Mouse (Mus musculus) lung, postnatal 0 days (tissue): ENCODE data around the gene 0610010F05Rik. TPM values are rescaled to one million over a fixed set of nuclear protein-coding genes. Genes with fewer than 3 reads are reported as not detected.

Experiments
- ATAC-seq: fragments of 200-750 bp; cut with Nextera tagmentation; 2 replicates; pipeline ENCODE4 v1.8.0; 2017; ENCODE audit warnings: moderate library complexity
- DNase-seq: peaks from one replicate; pipeline ENCODE4 v3.0.0-alpha.2; 2016; ENCODE audit warnings: low spot score
- H3K27ac ChIP-seq: fragments of 300-500 bp; sonication (generic); 2 replicates; pipeline ENCODE4 v1.5.1; 2014; ENCODE audit warnings: antibody characterized with exemption, mild to moderate bottlenecking, low read length, mixed read lengths
- H3K27me3 ChIP-seq: fragments of 300-500 bp; sonication (generic); replicated peaks from 2 replicates; pipeline ENCODE4 v1.6.1; 2014; ENCODE audit warnings: low read length, mixed read lengths; ENCODE audit not compliant: insufficient read depth
- H3K36me3 ChIP-seq: fragments of 300-500 bp; sonication (generic); 2 replicates; pipeline ENCODE4 v1.6.1; 2014; ENCODE audit warnings: low read length, mixed read lengths; ENCODE audit not compliant: insufficient read depth
- H3K4me1 ChIP-seq: fragments of 300-500 bp; sonication (generic); 2 replicates; pipeline ENCODE4 v1.6.1; 2014; ENCODE audit warnings: antibody characterized with exemption, low read depth, low read length, mixed read lengths; ENCODE audit not compliant: insufficient read depth
- H3K4me2 ChIP-seq: fragments of 300-500 bp; sonication (generic); replicated peaks from 2 replicates; pipeline ENCODE4 v1.6.1; 2014; ENCODE audit warnings: low read depth, mild to moderate bottlenecking, low read length, moderate library complexity, mixed read lengths
- H3K4me3 ChIP-seq: fragments of 300-500 bp; sonication (generic); 2 replicates; pipeline ENCODE4 v1.5.1; 2014; ENCODE audit warnings: low read depth, low read length
- H3K9ac ChIP-seq: fragments of 300-500 bp; sonication (generic); replicated peaks from 2 replicates; pipeline ENCODE4 v1.6.1; 2014; ENCODE audit warnings: low read depth, mild to moderate bottlenecking
- H3K9me3 ChIP-seq: fragments of 300-500 bp; sonication (generic); 2 replicates; pipeline ENCODE4 v1.6.1; 2016; ENCODE audit warnings: low read length, mixed read lengths
- CTCF ChIP-seq: IDR thresholded peaks from 2 replicates; pipeline ENCODE4 v1.5.1; 2016; ENCODE audit warnings: antibody characterized with exemption, mild to moderate bottlenecking
- EP300 ChIP-seq: IDR thresholded peaks from 2 replicates; pipeline ENCODE4 v1.6.1; 2016; ENCODE audit warnings: antibody characterized with exemption, mild to moderate bottlenecking, control low read depth
- WGBS: fragments of 180-500 bp; shearing (Covaris S2); extraction: QIAGEN DNeasy Blood & Tissue Kit; methylation state at CpG from one replicate; pipeline ENCODE4 v1.1.7; 2014; 5-methylcytosine and 5-hydroxymethylcytosine counted together
- polyA plus RNA-seq: library from polyadenylated mRNA; unstranded; fragments of >200 nt; fragmentation: Nextera tagmentation; extraction: Ambion mirVana; gene quantifications from 2 replicates; pipeline ENCODE4 v1.2.1, GENCODE M21; 2015

The 0610010F05Rik gene
- polyA plus RNA-seq, 1 experiment from 2014 or later: 18.8 TPM

DNA sequence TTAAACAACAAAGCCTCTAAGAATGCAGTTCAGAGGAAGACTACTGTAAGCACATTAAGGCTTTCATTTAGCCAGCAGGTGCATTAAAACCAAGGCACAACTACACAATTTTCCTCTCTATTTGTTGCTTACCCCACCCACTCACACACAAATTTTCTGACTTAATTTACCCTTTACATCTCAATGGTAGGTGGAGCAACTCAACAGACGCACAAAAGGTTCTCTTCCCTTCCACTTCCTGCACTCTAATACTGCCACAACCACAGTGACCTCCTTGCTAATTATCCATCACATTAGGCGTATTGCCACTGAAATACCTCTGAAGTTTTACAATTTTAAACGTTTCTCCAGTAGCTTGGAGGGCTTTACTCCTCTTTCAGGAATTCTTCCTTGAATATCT lies 20.2 kb upstream of the 0610010F05Rik start:
- WGBS: 73% methylated on average over 3 of the region's 3 CpGs
- no peaks in the 10 kb centered on the region for H3K9me3 ChIP-seq
- H3K27me3 ChIP-seq: no peaks in the 10 kb centered on the region
- H3K27ac ChIP-seq: no peak overlapping the region
- no peak overlapping the region for H3K4me2 ChIP-seq
- no peaks in the 10 kb centered on the region for H3K4me1 ChIP-seq
- H3K36me3 ChIP-seq: no peaks in the 10 kb centered on the region
- no peak for DNase-seq
- no peak overlapping the region for H3K9ac ChIP-seq
- TF ChIP-seq EP300: no peak
- no peak for TF ChIP-seq CTCF
- H3K4me3 ChIP-seq: no peak overlapping the region
- no peak for ATAC-seq

DNA sequence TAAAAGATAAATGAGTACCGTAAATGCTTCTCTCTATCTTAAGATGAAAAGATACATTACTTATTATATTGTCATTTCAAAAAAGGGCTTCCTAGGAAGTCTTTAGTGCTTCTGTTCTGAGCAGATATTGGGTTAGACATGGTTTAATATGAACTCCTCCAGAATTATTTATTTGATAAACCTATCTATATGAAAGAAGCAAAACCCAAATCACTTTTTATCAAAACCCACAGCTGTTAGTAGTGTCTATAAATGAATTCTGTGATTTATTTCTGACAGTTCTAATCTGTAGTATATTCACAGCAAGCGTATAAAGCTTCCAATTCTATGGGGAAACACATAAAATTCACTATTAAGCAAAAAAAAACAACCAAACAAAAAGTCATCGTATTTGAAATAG lies 14.4 kb upstream of the 0610010F05Rik start:
- DNase-seq: no peak
- no peak for ATAC-seq
- Histone ChIP-seq H3K4me3 (no peak overlapping the region), H3K27me3 (no peaks in the 10 kb centered on the region), H3K36me3 (no peaks in the 10 kb centered on the region), H3K9ac (no peak overlapping the region), H3K27ac (no peak overlapping the region), H3K9me3 (no peaks in the 10 kb centered on the region), H3K4me2 (no peak overlapping the region), H3K4me1 (no peaks in the 10 kb centered on the region)
- TF ChIP-seq EP300: no peak
- no peak for TF ChIP-seq CTCF
- WGBS: 92% methylated on average over 3 of the region's 3 CpGs

DNA sequence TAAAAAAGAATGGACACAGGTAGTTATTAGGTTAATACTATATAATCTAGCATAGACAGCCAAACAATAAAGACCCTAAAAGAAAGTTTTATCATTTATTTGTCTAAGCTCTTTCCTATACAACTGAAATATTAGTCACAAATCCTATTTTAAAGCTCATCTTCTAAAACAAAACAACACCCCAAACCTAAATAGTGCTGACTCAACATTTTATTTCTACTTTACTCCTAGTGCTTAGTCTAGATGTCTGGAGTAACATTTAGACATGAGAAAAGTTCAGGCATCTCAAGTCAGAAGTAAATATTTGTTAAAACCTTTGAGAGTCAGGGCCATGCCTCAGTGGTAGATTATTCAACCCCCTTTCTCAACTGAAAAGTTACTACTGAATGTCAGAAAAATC lies 14.0 kb upstream of the 0610010F05Rik start:
- no peaks in the 10 kb centered on the region for H3K36me3 ChIP-seq

DNA sequence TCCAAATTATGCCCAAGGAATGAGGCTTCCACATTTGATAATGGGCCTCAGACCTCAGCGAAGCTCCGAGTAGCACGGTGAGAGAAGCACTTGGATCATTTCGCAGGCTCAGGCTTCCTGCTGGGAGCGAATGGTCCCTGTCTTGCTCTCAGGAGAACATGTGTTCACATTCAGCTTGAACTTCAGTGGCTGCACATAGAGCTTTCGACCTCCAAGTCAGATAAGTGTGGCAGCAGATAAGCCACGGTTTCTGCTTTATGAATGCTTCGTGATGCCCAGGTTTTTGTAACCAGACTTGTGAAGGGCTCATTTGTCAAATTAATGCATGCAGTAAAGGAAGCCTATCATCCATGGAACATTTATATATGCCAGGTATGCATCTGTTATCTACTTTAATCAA lies 1.1 kb upstream of the 0610010F05Rik start:
- no peak for ATAC-seq

More for the DNA sequence above, 14.0 kb upstream of the 0610010F05Rik start:
- Histone ChIP-seq H3K27ac (no peak overlapping the region), H3K9ac (no peak overlapping the region), H3K4me2 (no peak overlapping the region), H3K9me3 (no peaks in the 10 kb centered on the region), H3K4me1 (no peaks in the 10 kb centered on the region), H3K27me3 (no peaks in the 10 kb centered on the region), H3K4me3 (no peak overlapping the region)
- DNase-seq (no peak), ATAC-seq (no peak)
- TF ChIP-seq EP300 (no peak), CTCF (no peak)

DNA sequence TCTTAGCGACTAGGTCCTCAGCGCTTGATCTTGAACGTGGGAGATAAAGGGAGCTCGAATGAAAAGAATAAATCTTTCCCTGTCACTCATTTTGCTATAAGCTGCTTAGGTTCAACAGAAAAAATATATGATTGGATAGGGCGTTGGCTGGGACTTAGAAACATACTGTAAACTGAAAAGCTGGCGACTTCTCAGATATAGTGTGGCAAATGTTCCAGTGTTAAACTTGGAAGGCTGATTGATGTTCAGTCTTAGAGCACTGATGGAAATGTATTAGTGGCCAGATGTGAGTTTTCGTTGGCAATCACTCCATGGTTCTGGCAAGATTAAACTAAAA lies 408 bp upstream of the 0610010F05Rik start:
- Histone ChIP-seq H3K36me3 (no peaks in the 10 kb centered on the region), H3K27me3 (no peaks in the 10 kb centered on the region), H3K9me3 (no peaks in the 10 kb centered on the region), H3K4me3 (peak overlapping the region; percentile 88; the same call in 1 of the 2 replicates), H3K4me2 (peak overlapping the region; percentile 88), H3K4me1 (no peaks in the 10 kb centered on the region), H3K9ac (no peak overlapping the region), H3K27ac (no peak overlapping the region)
- no peak for ATAC-seq
- no peak for DNase-seq
- TF ChIP-seq EP300 (no peak), CTCF (no peak)
- 4% methylated on average over 7 of the region's 7 CpGs for WGBS

More for the DNA sequence above, 1.1 kb upstream of the 0610010F05Rik start:
- no peaks in the 10 kb centered on the region for H3K36me3 ChIP-seq
- WGBS: 64% methylated on average over 8 of the region's 8 CpGs
- H3K27ac ChIP-seq: no peak overlapping the region
- DNase-seq: no peak
- H3K4me2 ChIP-seq: no peak overlapping the region
- H3K27me3 ChIP-seq: no peaks in the 10 kb centered on the region
- H3K9ac ChIP-seq: no peak overlapping the region
- H3K4me1 ChIP-seq: no peaks in the 10 kb centered on the region
- H3K9me3 ChIP-seq: no peaks in the 10 kb centered on the region
- TF ChIP-seq EP300 (no peak), CTCF (no peak)
- no peak overlapping the region for H3K4me3 ChIP-seq

DNA sequence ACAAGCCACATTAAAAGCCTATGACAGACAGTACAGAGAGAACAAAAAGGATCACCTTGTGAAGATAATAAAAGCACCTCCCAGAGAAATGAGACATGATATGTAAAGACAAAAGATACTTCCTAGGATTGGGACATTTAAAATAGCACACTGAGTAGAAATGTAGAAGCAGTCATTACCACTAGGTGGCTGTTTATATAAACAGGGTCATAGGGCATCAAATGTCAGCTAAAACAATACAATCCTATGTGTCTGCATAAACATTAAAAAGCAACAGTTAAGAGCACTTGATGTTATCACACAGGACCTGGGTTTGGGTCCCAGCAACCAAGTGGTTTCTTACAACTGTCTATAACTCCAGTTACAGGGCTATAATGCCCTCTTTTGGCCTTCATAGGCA lies 2.8 kb downstream of the 0610010F05Rik start:
- ATAC-seq (no peak), DNase-seq (peak; percentile 8)
- Histone ChIP-seq H3K4me3 (no peak overlapping the region), H3K27ac (no peak overlapping the region), H3K4me1 (no peaks in the 10 kb centered on the region), H3K4me2 (no peak overlapping the region), H3K9ac (no peak overlapping the region), H3K27me3 (no peaks in the 10 kb centered on the region), H3K9me3 (no peaks in the 10 kb centered on the region), H3K36me3 (no peaks in the 10 kb centered on the region)
- TF ChIP-seq CTCF (peak; percentile 34), EP300 (no peak)

DNA sequence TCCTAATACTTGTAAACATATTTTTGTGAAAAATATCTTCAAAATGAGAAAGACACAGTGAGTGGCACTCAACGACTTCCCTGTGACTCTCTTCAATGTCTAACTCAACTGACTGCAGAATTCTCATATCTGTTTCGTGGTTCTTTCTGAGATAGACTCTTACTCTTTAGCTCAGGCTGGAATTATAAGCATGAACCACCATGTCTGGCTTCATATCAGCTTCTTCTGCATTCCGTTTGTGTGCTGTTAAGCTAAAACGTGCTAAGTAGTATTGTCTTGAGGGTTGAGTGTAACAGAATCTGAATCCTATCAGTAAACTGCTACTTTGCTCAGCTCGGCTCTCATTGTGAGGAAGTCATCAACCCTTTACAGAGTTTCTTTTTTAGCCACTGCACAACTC lies 14.4 kb downstream of the 0610010F05Rik start:
- Histone ChIP-seq H3K36me3 (no peaks in the 10 kb centered on the region), H3K4me3 (no peak overlapping the region)
- 82% methylated on average over 5 of the region's 5 CpGs for WGBS

More for the DNA sequence above, 14.4 kb downstream of the 0610010F05Rik start:
- ATAC-seq (no peak), DNase-seq (no peak)
- Histone ChIP-seq H3K27ac (no peak overlapping the region), H3K4me1 (no peaks in the 10 kb centered on the region), H3K9ac (no peak overlapping the region), H3K9me3 (no peaks in the 10 kb centered on the region), H3K4me2 (no peak overlapping the region), H3K27me3 (no peaks in the 10 kb centered on the region)
- TF ChIP-seq CTCF (no peak), EP300 (no peak)
